Mouse (Mus musculus) thymus, adult 2 months (tissue): ENCODE measurements around the gene Gm48552.

Source experiments
- CTCF ChIP-seq: fragments of 200-500 bp; IDR thresholded peaks from 2 replicates; pipeline ENCODE4 v1.5.1; 2012; ENCODE audit warnings: mild to moderate bottlenecking, control low read depth, low read length, moderate library complexity, borderline replicate concordance; ENCODE audit not compliant: control insufficient read depth, poor library complexity, insufficient read depth; ENCODE audit errors: extremely low read depth
- POLR2A ChIP-seq: fragments of 200-500 bp; IDR thresholded peaks from 2 replicates; pipeline ENCODE4 v1.6.1; 2012; ENCODE audit warnings: mild to moderate bottlenecking, low read length, control low read depth, moderate library complexity; ENCODE audit not compliant: control insufficient read depth, poor library complexity, insufficient read depth; ENCODE audit errors: extremely low read depth

DNA sequence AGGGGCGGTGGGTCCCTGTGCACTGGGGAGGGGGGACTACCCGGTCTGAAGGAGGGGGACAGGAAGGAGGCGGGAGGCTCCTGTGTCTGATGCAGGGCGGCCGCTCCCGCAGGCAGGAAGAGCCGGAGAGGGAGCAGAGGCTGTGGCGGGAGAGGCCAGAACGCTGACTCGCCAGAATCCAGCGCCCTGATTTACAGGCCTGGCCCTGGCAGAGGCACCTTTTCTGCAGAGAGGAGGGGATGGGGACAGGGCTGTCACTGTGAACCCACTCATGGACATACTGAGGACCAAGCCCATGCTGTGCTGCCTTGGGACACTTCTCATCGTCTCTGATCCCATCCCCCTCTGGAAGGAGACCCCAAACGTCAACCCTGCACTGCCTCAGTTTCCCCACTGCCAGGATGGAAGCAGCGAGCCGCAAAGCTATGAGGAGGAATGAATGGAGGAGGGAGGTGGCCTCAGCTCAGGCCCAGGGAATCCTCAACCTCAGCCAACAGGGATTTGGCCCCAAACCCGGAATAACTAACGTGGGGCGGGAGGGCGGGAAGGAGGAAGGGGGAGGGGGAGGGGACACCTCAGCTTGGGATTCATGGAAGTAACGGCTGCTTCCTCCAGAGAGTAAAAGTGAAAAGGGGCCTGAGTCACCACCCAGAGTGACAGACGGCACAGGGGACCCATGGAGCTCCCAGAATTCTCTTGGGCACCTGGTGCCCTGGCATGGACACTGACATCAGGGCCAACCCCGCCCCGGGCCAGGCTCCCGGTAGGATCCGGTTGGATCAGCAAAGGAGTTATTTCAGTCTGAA is 35.6 kb downstream of the Gm48552 start:
- TF ChIP-seq CTCF (no peak), POLR2A (no peak)
